Mouse (Mus musculus) lung, postnatal 0 days (tissue): Measurements from ENCODE around the gene 4932438H23Rik.

Experiments
- CTCF ChIP-seq: IDR thresholded peaks from 2 replicates; pipeline ENCODE4 v1.5.1; 2016; ENCODE audit warnings: antibody characterized with exemption, mild to moderate bottlenecking
- EP300 ChIP-seq: IDR thresholded peaks from 2 replicates; pipeline ENCODE4 v1.6.1; 2016; ENCODE audit warnings: antibody characterized with exemption, mild to moderate bottlenecking, control low read depth

GRCm38 (mm10) chr16:91138151-91138550 lies 43.2 kb upstream of the 4932438H23Rik start:
- TF ChIP-seq CTCF (no peak), EP300 (no peak)
